ENCODE assay signal across 17 mouse cellular contexts in the genomic region with DNA sequence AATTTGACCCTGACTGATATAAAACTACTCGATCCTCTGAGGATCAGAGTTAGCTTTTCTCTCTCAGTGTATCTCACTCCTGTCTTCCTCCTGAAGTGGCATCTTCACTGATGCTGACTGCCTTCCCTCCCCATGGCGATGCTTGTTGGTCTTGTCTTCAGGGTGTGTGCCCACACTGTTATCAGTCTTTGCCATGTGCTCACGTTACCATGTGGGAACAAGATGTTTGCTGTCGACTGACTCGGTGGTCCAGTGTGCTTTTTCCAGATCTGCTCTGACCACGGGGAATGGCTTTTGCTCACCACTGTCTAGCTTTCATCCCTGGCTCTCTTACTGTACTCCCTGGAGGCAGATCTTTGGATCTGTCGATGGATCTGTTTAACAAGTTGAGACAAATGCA. TPM values are rescaled to one million over a fixed set of nuclear protein-coding genes. Genes with fewer than 3 reads are reported as not detected.
"Had no signal": no experiment of that assay in that cellular context is flagged by ENCODE, and none has a peak within 500 bp of the region (broad histone marks: within the 10 kb centered on the region; RNA-seq: fewer than 3 reads in every experiment).

No protein-coding gene starts in this region.

- H3K4me2 ChIP-seq: lung, embryonic 15.5 days; midbrain, embryonic 11.5 days; midbrain, embryonic 13.5 days; midbrain, embryonic 15.5 days; neural tube, embryonic 12.5 days; stomach, embryonic 15.5 days had no signal

- H3K36me3 ChIP-seq: lung, embryonic 15.5 days; midbrain, embryonic 13.5 days; midbrain, embryonic 15.5 days; neural tube, embryonic 12.5 days; stomach, embryonic 15.5 days had no signal

- H3K9ac ChIP-seq: lung, embryonic 15.5 days; midbrain, embryonic 13.5 days; midbrain, embryonic 15.5 days; neural tube, embryonic 12.5 days; stomach, embryonic 15.5 days had no signal

- H3K9me3 ChIP-seq: lung, embryonic 15.5 days; midbrain, embryonic 13.5 days; midbrain, embryonic 15.5 days; neural tube, embryonic 12.5 days; stomach, embryonic 15.5 days had no signal

- DNase-seq: lung, adult 2 months; lung, postnatal 14 days; lung, postnatal 36 days; right cerebral cortex, postnatal 14 days; thymus, adult 2 months; thymus, postnatal 25 days; thymus, postnatal 4 days had no signal

- H3K4me1 ChIP-seq: lung, embryonic 15.5 days; megakaryocyte, embryonic 14.5 days; midbrain, embryonic 13.5 days; midbrain, embryonic 15.5 days; stomach, embryonic 15.5 days had no signal

- H3K27me3 ChIP-seq: lung, embryonic 15.5 days; megakaryocyte, embryonic 14.5 days; midbrain, embryonic 13.5 days; midbrain, embryonic 15.5 days; neural tube, embryonic 12.5 days; stomach, embryonic 15.5 days had no signal

- H3K27ac ChIP-seq: lung, embryonic 15.5 days; macrophage; midbrain, embryonic 13.5 days; midbrain, embryonic 15.5 days; neural tube, embryonic 12.5 days; stomach, embryonic 15.5 days; stomach, postnatal 0 days had no signal

- ATAC-seq: lung, postnatal 0 days; midbrain, embryonic 13.5 days; midbrain, embryonic 15.5 days had no signal

- H3K4me3 ChIP-seq: lung, embryonic 15.5 days; megakaryocyte, embryonic 14.5 days; midbrain, embryonic 13.5 days; midbrain, embryonic 15.5 days; neural tube, embryonic 12.5 days; stomach, embryonic 15.5 days had no signal

RNA-seq across cellular contexts. Expression of a gene that starts 34.8 kb away (rescaled TPM):
- polyA plus RNA-seq: macrophage had no signal
